Mouse (Mus musculus) thymus, postnatal 36 days (tissue): Measurements from ENCODE around the gene Exoc3.

ENCODE experiments used
- DNase-seq, 2 experiments: peaks; one replicate each; pipeline ENCODE4 v3.0.0; 2022; ENCODE audit warnings: mixed read lengths in 2 of 2

The Exoc3 gene

GRCm38 (mm10) chr13:74138906-74139647 is 69.5 kb downstream of the Exoc3 start:
- no peak for DNase-seq

GRCm38 (mm10) chr13:74129909-74130308 is 78.6 kb downstream of the Exoc3 start:
- DNase-seq: no peak

DNA sequence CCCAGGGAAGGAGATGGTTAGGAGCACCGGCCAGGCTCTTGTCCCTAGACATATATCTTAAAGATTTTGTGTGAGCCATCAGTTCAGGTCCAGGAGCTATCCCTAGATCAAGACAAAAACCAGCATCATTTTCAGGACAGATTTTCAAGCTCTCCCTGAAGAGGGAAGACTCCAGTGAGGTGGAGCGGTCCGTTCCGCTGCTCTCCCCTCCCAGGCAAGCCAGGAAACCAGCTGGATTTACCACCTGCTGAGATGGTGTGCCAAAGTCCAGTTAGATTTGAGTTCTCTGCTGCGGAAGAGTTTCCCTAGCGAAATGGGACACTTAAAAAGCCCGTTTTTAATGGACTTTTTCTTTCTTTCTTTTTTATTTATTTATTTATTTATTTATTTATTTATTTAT is 81.0 kb downstream of the Exoc3 start:
- no peak for DNase-seq

DNA sequence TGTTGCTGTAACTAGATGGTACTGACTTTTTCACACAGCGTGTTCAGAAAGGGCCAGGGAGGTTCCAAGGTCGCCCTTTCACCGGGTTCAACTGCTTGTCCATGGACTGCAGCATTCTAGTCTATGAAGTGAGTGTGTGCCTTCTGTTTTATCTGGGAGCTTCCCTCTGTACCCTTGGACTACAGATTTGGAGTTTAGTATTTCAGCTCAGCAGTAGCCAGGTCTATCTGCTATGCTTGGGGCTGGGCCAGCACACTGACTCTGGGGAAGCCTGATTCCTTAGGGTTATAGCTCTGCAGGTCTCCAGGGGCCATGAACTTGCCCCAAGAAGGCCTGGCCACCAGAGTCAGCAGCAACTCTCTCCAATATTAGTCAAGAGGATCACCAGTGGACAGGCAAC is 85.9 kb downstream of the Exoc3 start:
- DNase-seq: no peak

DNA sequence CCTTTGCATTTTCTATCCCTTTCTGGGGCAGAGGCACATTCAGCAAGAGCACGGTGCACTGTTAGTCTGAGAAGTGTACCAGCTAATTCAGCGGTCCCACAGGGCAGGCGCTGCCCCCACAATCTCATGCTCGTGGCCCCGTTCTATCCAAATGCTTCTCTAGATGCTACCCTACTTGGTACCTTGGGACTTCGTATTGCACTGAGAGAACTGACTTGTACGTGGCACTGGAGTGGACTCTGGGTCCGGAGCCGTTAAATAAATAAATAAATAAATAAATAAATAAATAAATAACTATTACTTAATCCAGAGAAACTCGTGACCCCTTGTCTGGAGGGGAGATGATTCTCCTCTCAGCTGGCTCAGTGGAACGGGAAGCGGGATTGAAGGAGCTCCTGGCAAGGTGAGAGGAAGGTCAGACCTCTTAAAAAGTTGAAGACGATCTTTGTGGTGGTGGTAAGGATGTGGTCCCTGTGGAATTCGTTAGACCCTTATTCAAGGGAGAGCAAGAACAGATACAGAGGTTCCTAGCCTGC is 86.7 kb downstream of the Exoc3 start:
- no peak for DNase-seq

- no peak for DNase-seq
These were observed 87.4 kb downstream of the Exoc3 start, which contains the start of gene Slc9a3 for GRCm38 (mm10) chr13:74121141-74121602. TSS of gene Slc9a3 (plus strand) at chr13:74121457.
